Mouse (Mus musculus): ENCODE results near the gene Ric3. TPM values are rescaled to one million over a fixed set of nuclear protein-coding genes. Genes with fewer than 3 reads are reported as not detected.

The Ric3 gene
- polyA plus RNA-seq, 1 experiment from 2014 or later, result 34.6 TPM

DNA sequence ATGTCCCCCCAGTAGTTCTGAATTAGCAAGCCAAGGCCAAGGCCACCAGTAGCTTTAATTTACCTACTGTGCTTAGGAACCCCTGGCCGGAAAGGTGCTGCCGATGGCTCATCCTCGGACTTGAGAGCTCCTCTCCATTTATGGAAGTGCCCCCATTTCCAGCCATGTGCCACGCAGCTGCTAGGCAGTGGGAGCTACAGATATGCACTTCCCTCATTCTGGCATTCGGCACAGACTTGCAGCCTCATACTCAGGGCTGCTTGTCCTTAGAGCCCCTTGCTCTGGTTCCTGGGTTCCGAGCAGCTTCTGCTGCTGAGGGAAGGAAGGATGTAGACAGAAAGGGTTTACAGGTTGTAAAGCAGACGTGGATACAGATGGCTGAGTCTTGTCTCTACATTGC, 68.3 kb downstream of the Ric3 start:
- Histone ChIP-seq H3K9ac (replicated peaks; ENCODE audit: low read depth, low read length) (no peak overlapping the region), H3K4me2 (ENCODE audit: low read depth, low read length) (no peak overlapping the region), H3K27ac (ENCODE audit: low read depth, low read length) (no peak overlapping the region), H3K36me3 (ENCODE audit: control insufficient read depth, insufficient read depth, low read length) (no peaks in the 10 kb centered on the region), H3K4me1 (ENCODE audit: control insufficient read depth, insufficient read depth, low read length) (peaks cover 27% of the 10 kb centered on the region), H3K27me3 (ENCODE audit: control insufficient read depth, insufficient read depth, low read length) (no peaks in the 10 kb centered on the region), H3K9me3 (ENCODE audit: control insufficient read depth, low read length) (no peaks in the 10 kb centered on the region), H3K4me3 (ENCODE audit: low read depth, low read length) (no peak overlapping the region)
- 82% methylated on average over 7 of the region's 7 CpGs for WGBS
- no peak for ATAC-seq (ENCODE audit: low read depth)

- Histone ChIP-seq H3K27ac (ENCODE audit: low read depth, low read length) (no peak overlapping the region), H3K27me3 (ENCODE audit: control insufficient read depth, insufficient read depth, low read length) (no peaks in the 10 kb centered on the region), H3K4me3 (ENCODE audit: low read depth, low read length) (no peak overlapping the region), H3K4me1 (ENCODE audit: control insufficient read depth, insufficient read depth, low read length) (peaks cover 27% of the 10 kb centered on the region), H3K9ac (replicated peaks; ENCODE audit: low read depth, low read length) (no peak overlapping the region), H3K9me3 (ENCODE audit: control insufficient read depth, low read length) (no peaks in the 10 kb centered on the region), H3K36me3 (ENCODE audit: control insufficient read depth, insufficient read depth, low read length) (no peaks in the 10 kb centered on the region), H3K4me2 (ENCODE audit: low read depth, low read length) (peak overlapping the region; percentile 69)
- 40% methylated on average over 4 of the region's 4 CpGs for WGBS
- no peak for ATAC-seq (ENCODE audit: low read depth)
Measured at GRCm38 (mm10) chr7:109012998-109013625, 70.0 kb downstream of the Ric3 start.

DNA sequence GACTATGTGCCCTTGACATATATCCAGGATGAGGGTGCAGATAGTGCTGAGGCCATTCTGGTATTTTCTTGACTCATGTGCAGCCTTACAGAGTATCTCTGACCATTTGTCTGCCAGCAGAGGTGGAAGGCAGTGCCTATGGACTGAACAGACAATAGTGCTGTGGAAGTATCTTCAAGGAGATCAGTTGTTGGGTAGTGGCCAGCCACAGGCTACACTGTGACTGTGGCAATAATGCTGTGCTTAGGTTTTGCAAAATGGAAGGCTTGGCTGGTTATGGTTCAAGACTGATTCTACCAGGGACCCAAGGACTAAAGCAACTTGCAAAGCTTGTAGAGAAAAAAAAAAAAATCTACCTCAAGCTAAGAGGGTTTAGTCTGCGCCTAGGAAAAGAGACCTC, 70.6 kb downstream of the Ric3 start:
- Histone ChIP-seq H3K9ac (replicated peaks; ENCODE audit: low read depth, low read length) (no peak overlapping the region), H3K4me1 (ENCODE audit: control insufficient read depth, insufficient read depth, low read length) (peaks cover 27% of the 10 kb centered on the region), H3K27me3 (ENCODE audit: control insufficient read depth, insufficient read depth, low read length) (no peaks in the 10 kb centered on the region), H3K4me2 (ENCODE audit: low read depth, low read length) (peak overlapping the region; percentile 69), H3K36me3 (ENCODE audit: control insufficient read depth, insufficient read depth, low read length) (no peaks in the 10 kb centered on the region), H3K27ac (ENCODE audit: low read depth, low read length) (no peak overlapping the region), H3K4me3 (ENCODE audit: low read depth, low read length) (no peak overlapping the region), H3K9me3 (ENCODE audit: control insufficient read depth, low read length) (no peaks in the 10 kb centered on the region)
- 77% methylated on average over 1 of the region's 1 CpGs for WGBS
- no peak for ATAC-seq (ENCODE audit: low read depth)

GRCm38 (mm10) chr7:109011596-109012180, 71.4 kb downstream of the Ric3 start:
- H3K9me3 ChIP-seq (ENCODE audit: control insufficient read depth, low read length), result no peaks in the 10 kb centered on the region
- peak overlapping the region; percentile 69 for H3K4me2 ChIP-seq (ENCODE audit: low read depth, low read length)
- no peaks in the 10 kb centered on the region for H3K27me3 ChIP-seq (ENCODE audit: control insufficient read depth, insufficient read depth, low read length)
- H3K9ac ChIP-seq (replicated peaks; ENCODE audit: low read depth, low read length), result peak overlapping the region; percentile 82; the same call in 1 of the 2 replicates
- peak overlapping the region; percentile 69 for H3K4me3 ChIP-seq (ENCODE audit: low read depth, low read length)
- H3K36me3 ChIP-seq (ENCODE audit: control insufficient read depth, insufficient read depth, low read length), result no peaks in the 10 kb centered on the region
- WGBS, result 24% methylated on average over 8 of the region's 8 CpGs
- peak; percentile 78 for ATAC-seq (ENCODE audit: low read depth)
- peaks cover 24% of the 10 kb centered on the region for H3K4me1 ChIP-seq (ENCODE audit: control insufficient read depth, insufficient read depth, low read length)
- peak overlapping the region; percentile 85 for H3K27ac ChIP-seq (ENCODE audit: low read depth, low read length)

GRCm38 (mm10) chr7:109010720-109011595, 72.2 kb downstream of the Ric3 start:
- WGBS, result under 1% methylated on average over 50 of the region's 82 CpGs
- ATAC-seq (ENCODE audit: low read depth), result peak; percentile 82
- Histone ChIP-seq H3K4me1 (ENCODE audit: control insufficient read depth, insufficient read depth, low read length) (peaks cover 16% of the 10 kb centered on the region), H3K4me2 (ENCODE audit: low read depth, low read length) (peak overlapping the region; percentile 69), H3K36me3 (ENCODE audit: control insufficient read depth, insufficient read depth, low read length) (no peaks in the 10 kb centered on the region), H3K9me3 (ENCODE audit: control insufficient read depth, low read length) (no peaks in the 10 kb centered on the region), H3K4me3 (ENCODE audit: low read depth, low read length) (peak overlapping the region; percentile 69), H3K27ac (ENCODE audit: low read depth, low read length) (peak overlapping the region; percentile 85), H3K9ac (replicated peaks; ENCODE audit: low read depth, low read length) (peak overlapping the region; percentile 82), H3K27me3 (ENCODE audit: control insufficient read depth, insufficient read depth, low read length) (no peaks in the 10 kb centered on the region)

GRCm38 (mm10) chr7:109009260-109009659, 73.9 kb downstream of the Ric3 start:
- no peak overlapping the region for H3K9ac ChIP-seq (replicated peaks; ENCODE audit: low read depth, low read length)
- ATAC-seq (ENCODE audit: low read depth), result no peak
- 100% methylated on average over 1 of the region's 1 CpGs for WGBS
- no peaks in the 10 kb centered on the region for H3K36me3 ChIP-seq (ENCODE audit: control insufficient read depth, insufficient read depth, low read length)
- H3K4me3 ChIP-seq (ENCODE audit: low read depth, low read length), result no peak overlapping the region
- no peaks in the 10 kb centered on the region for H3K27me3 ChIP-seq (ENCODE audit: control insufficient read depth, insufficient read depth, low read length)
- no peak overlapping the region for H3K27ac ChIP-seq (ENCODE audit: low read depth, low read length)
- H3K4me1 ChIP-seq (ENCODE audit: control insufficient read depth, insufficient read depth, low read length), result peaks cover 16% of the 10 kb centered on the region
- H3K4me2 ChIP-seq (ENCODE audit: low read depth, low read length), result no peak overlapping the region
- no peaks in the 10 kb centered on the region for H3K9me3 ChIP-seq (ENCODE audit: control insufficient read depth, low read length)

- Histone ChIP-seq H3K9ac (replicated peaks; ENCODE audit: low read depth, low read length) (no peak overlapping the region), H3K27ac (ENCODE audit: low read depth, low read length) (no peak overlapping the region), H3K4me1 (ENCODE audit: control insufficient read depth, insufficient read depth, low read length) (no peaks in the 10 kb centered on the region), H3K4me2 (ENCODE audit: low read depth, low read length) (no peak overlapping the region), H3K4me3 (ENCODE audit: low read depth, low read length) (no peak overlapping the region), H3K36me3 (ENCODE audit: control insufficient read depth, insufficient read depth, low read length) (no peaks in the 10 kb centered on the region), H3K27me3 (ENCODE audit: control insufficient read depth, insufficient read depth, low read length) (no peaks in the 10 kb centered on the region), H3K9me3 (ENCODE audit: control insufficient read depth, low read length) (no peaks in the 10 kb centered on the region)
- WGBS, result 44% methylated on average over 3 of the region's 3 CpGs
- ATAC-seq (ENCODE audit: low read depth), result no peak
Measured at GRCm38 (mm10) chr7:109003653-109004052, 79.5 kb downstream of the Ric3 start.

- 86% methylated on average over 4 of the region's 4 CpGs for WGBS
- H3K9ac ChIP-seq (replicated peaks; ENCODE audit: low read depth, low read length), result no peak overlapping the region
- H3K36me3 ChIP-seq (ENCODE audit: control insufficient read depth, insufficient read depth, low read length), result no peaks in the 10 kb centered on the region
- no peak for ATAC-seq (ENCODE audit: low read depth)
- no peak overlapping the region for H3K4me3 ChIP-seq (ENCODE audit: low read depth, low read length)
- no peaks in the 10 kb centered on the region for H3K4me1 ChIP-seq (ENCODE audit: control insufficient read depth, insufficient read depth, low read length)
- no peaks in the 10 kb centered on the region for H3K27me3 ChIP-seq (ENCODE audit: control insufficient read depth, insufficient read depth, low read length)
- H3K4me2 ChIP-seq (ENCODE audit: low read depth, low read length), result no peak overlapping the region
- no peaks in the 10 kb centered on the region for H3K9me3 ChIP-seq (ENCODE audit: control insufficient read depth, low read length)
- no peak overlapping the region for H3K27ac ChIP-seq (ENCODE audit: low read depth, low read length)
Measured at GRCm38 (mm10) chr7:109001971-109002370, 81.2 kb downstream of the Ric3 start.
